Mouse (Mus musculus) gastrocnemius, adult 2 months (tissue): Measurements from ENCODE around the gene S100a11. TPM values are rescaled to one million over a fixed set of nuclear protein-coding genes. Genes with fewer than 3 reads are reported as not detected.
"Not testable (repeated sequence)": the region's sequence is repeated elsewhere in the genome, so short reads cannot be mapped to it uniquely, and the experiment has no call there.

Experiments
- DNase-seq: peaks from one replicate; pipeline ENCODE4 v3.0.0; 2022
- H3K27ac ChIP-seq: fragments of 200-600 bp; 2 replicates; pipeline ENCODE4 v1.8.1; 2022; ENCODE audit warnings: mild to moderate bottlenecking
- H3K4me3 ChIP-seq: fragments of 200-600 bp; 2 replicates; pipeline ENCODE4 v1.8.1; 2022; ENCODE audit warnings: mild to moderate bottlenecking, moderate library complexity
- CTCF ChIP-seq: fragments of 200-600 bp; IDR thresholded peaks from 2 replicates; pipeline ENCODE4 v1.8.1; 2022; ENCODE audit warnings: antibody characterized with exemption, mild to moderate bottlenecking, moderate library complexity
- intact Hi-C: fragments of 180-260 bp; cut with DNase I; formaldehyde crosslinking; loops from one replicate; pipeline ENCODE4 v1.15.1; 2025
- total RNA-seq, 2 experiments: library from RNA; stranded (reverse); gene quantifications; 2 replicates each; pipeline ENCODE4 v1.2.3; 2021

S100a11 gene
- total RNA-seq, 2 experiments from 2014 or later, result 27.0 to 48.3 TPM

DNA sequence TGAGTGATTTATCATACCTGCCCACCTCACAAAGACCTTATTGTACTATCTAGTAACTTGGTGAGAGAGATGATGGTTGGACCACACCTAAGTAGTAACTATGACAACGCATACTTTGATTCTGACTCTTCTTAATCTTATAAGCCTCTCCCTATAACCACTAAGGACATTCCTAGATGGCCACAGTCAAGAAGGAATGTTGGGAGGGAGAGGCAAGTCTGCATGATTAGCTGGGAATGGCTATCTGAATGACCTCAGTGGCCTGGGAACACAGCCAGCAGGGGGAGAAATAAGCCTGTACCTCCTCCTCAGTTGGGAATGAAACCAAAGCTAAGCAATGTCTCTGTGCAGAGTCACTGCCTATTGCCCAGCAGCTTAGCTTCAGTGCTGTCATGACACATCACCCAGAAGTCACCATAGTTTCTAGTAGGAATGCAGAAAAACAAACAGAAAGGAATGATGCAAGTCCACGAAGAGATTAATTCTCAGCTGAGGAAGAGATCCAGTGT is 16.8 kb downstream of the S100a11 start:
- TF ChIP-seq CTCF, result no peak
- no peak overlapping the region for H3K27ac ChIP-seq

DNA sequence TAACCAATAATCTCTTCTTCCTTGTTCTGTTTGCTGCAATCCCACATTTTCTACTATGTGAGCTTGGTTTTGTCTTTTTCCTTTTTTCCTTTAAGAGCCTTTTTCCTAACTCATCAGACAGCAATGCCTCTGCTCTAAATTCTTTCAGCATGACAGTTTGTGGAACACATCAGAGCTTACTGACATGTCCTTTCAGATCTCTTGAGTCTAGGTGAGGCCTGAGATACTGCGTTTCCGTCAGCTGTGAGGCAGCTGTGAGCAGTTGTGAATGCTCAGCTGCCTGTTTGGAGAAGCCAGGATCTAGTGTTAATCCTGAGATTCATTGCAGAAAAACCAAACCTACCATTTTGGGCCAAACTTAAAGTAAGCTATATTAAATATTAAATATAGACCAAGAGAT is 18.2 kb downstream of the S100a11 start:
- no peak overlapping the region for H3K4me3 ChIP-seq
- intact Hi-C loops, result no loop called here
- DNase-seq, result no peak
- no peak for TF ChIP-seq CTCF
- no peak overlapping the region for H3K27ac ChIP-seq

More for the DNA sequence above, 16.8 kb downstream of the S100a11 start:
- intact Hi-C loops, result no loop called here
- H3K4me3 ChIP-seq, result no peak overlapping the region
- peak; percentile 83 for DNase-seq

- intact Hi-C loops, result no loop called here
- Histone ChIP-seq H3K27ac (no peak overlapping the region), H3K4me3 (no peak overlapping the region)
- TF ChIP-seq CTCF, result no peak
- no peak for DNase-seq
Observed at GRCm38 (mm10) chr3:93541501-93541900, 21.2 kb downstream of the S100a11 start.

DNA sequence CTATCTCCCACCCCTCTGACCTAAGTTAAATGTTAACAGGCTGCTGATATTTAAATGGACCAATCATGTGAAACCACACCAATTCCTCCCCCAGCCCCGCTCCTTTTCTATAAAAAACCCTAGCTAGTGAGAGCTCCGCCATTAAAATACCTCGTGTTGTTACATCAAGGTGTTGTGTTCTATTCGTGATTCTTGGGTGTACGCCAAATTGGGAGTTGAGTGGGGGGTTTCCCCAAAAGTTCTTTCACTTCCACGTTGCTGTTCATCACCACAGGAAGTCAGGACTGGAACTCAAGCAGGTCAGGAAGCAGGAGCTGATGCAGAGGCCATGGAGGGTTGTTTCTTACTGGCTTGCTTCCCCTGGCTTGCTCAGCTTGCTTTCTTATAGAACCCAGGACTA is 23.9 kb downstream of the S100a11 start:
- intact Hi-C loops, H3K4me3 ChIP-seq, H3K27ac ChIP-seq, DNase-seq: not testable (repeated sequence)

GRCm38 (mm10) chr3:93547099-93547648 is 26.9 kb downstream of the S100a11 start:
- intact Hi-C loops, result loop anchor here (1.0 kb wide), 2 partner anchors 46 to 60 kb away; no protein-coding TSS in a partner anchor
- peak overlapping the region; percentile 25; the same call in 1 of the 2 replicates for H3K4me3 ChIP-seq
- peak overlapping the region; percentile 58 for H3K27ac ChIP-seq
- DNase-seq, result peak; percentile 89
- peak; percentile 100 for TF ChIP-seq CTCF

DNA sequence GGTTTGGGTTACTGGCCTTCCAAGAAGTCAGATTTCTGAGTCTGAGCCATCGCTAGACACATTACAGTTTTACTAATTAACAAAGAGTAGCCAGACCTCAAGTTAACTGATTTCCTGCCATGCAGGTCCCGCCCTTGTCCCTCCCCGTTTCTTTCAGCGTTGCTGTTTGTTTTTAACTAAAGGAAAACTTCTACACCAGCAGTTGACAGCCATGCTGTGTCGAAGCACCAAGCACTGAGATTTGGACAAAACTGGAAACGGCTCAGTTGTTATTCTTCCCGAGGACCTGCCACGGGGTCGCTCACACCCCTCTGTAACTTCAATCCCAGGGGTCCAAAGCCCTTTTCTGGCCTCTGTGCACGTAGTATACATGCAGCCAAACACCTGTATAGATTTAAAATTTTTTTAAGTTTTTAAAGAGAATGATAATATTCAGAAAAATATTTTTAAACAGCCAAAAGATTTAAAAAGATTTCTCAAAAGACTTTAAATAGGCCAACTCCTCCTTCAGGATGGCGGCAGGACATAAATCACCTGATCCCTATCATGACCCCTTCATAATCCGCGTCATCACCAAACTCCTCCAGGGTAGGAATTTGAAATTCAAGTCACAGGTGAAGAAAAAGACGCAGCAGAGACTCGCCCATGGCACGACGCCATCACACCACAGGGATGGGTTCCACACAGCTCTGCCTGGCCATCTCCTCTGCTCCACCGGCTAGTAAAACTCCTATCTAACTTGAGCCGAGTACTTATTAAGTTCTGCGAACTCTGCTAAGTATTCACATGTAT is 27.7 kb downstream of the S100a11 start:
- TF ChIP-seq CTCF, result no peak
- DNase-seq, result peak; percentile 40

GRCm38 (mm10) chr3:93548541-93549266 is 28.4 kb downstream of the S100a11 start:
- no peak for DNase-seq

More for the DNA sequence above, 27.7 kb downstream of the S100a11 start:
- peak overlapping the region; percentile 58 for H3K27ac ChIP-seq
- H3K4me3 ChIP-seq, result peak overlapping the region; percentile 25
- intact Hi-C loops, result loop anchor here (1.0 kb wide), 2 partner anchors 45 to 59 kb away; no protein-coding TSS in a partner anchor

DNA sequence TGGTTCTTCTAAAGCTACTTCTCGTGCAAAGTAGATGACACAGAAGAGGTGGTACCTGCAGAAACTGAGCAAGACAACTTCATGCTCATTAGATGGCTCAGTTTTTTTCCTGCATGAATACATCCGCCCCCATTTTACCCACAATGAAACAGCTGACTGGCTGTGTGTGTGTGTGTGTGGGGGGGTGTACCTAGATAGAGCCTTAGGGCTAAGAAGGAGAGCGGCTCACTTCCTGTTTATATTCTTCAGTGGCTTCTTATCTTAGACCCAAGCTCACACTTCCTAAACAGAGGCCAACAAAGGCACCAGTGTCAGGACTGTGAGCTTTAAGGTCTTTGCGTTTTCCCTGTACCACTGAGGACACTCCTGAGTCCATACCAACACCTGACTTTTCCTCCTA is 29.7 kb downstream of the S100a11 start:
- DNase-seq, result no peak
- intact Hi-C loops, result no loop called here
- Histone ChIP-seq H3K27ac (no peak overlapping the region), H3K4me3 (no peak overlapping the region)
- no peak for TF ChIP-seq CTCF

More at GRCm38 (mm10) chr3:93548541-93549266, 28.4 kb downstream of the S100a11 start:
- intact Hi-C loops, result no loop called here
- Histone ChIP-seq H3K4me3 (no peak overlapping the region), H3K27ac (peak overlapping the region; percentile 58; the same call in 1 of the 2 replicates)
- no peak for TF ChIP-seq CTCF

- no peak for TF ChIP-seq CTCF
- intact Hi-C loops, result no loop called here
- peak overlapping the region; percentile 35; the same call in 1 of the 2 replicates for H3K27ac ChIP-seq
- no peak overlapping the region for H3K4me3 ChIP-seq
- no peak for DNase-seq
Observed at GRCm38 (mm10) chr3:93551950-93552901, 31.9 kb downstream of the S100a11 start.

DNA sequence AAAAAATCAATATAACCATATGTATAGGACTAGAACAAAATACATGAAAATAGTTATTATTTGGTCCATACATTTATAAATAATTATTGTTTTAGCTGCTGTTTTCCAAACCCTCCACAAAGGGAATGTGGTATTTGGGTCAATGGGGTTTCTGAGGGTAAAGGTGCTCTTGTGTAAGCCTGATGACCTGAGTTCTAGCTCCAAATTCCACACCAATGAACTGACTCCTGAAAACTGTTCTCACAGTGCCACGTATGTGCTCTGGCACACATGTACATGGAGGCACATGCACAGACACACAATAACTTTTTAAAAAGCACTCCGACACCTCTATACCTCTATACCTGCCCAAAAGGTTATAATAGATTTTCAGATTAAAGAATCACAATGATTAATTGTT is 33.0 kb downstream of the S100a11 start:
- no peak for DNase-seq
- Histone ChIP-seq H3K4me3 (no peak overlapping the region), H3K27ac (peak overlapping the region; percentile 94)
- intact Hi-C loops, result no loop called here
- TF ChIP-seq CTCF, result no peak

DNA sequence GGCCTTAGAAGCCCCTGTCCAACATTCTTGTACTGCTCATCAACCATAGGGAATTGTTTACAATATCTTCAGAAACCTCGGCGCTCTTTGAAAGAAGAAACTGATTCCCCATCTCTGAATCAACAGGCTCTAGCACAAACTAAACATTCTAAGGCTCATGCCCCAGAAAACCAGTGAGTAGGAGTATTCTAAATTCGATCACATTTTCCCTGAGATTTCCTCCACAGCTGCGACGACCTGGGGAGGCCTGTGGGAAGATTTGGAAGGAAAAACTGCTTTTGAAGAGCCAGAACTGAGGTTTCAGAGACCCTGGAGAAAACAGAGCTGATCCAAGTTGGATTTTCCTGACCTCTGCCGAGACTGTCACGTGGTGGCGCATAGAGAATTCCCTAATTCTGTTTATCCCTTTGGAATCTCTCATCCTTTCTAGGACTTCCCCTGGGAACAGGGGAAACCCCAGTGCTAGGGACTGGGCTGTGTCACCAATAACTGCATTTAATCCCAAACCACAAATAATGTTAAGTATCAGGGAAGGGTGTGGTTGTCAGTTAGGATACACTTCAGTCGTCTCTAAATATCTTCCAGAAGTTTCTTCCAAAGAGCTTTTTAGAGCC is 33.6 kb downstream of the S100a11 start:
- intact Hi-C loops, result no loop called here
- H3K27ac ChIP-seq, result peak overlapping the region; percentile 94
- no peak for TF ChIP-seq CTCF
- peak; percentile 47 for DNase-seq
- H3K4me3 ChIP-seq, result peak overlapping the region; percentile 80
